Mouse (Mus musculus): Measurements from ENCODE around the gene Smu1.

The Smu1 gene

GRCm38 (mm10) chr4:40757157-40757779 lies 455 bp downstream of the Smu1 start:
- DNase-seq, result no peak

GRCm38 (mm10) chr4:40735351-40735750 lies 22.4 kb downstream of the Smu1 start:
- DNase-seq, result no peak

- no peak for DNase-seq
These were observed 26.5 kb downstream of the Smu1 start for GRCm38 (mm10) chr4:40731262-40731661.

GRCm38 (mm10) chr4:40727247-40727646 lies 30.5 kb downstream of the Smu1 start:
- DNase-seq, result no peak

- DNase-seq, result no peak
These were observed 32.2 kb downstream of the Smu1 start for GRCm38 (mm10) chr4:40725554-40725953.

GRCm38 (mm10) chr4:40725141-40725540 lies 32.6 kb downstream of the Smu1 start:
- DNase-seq, result no peak

GRCm38 (mm10) chr4:40722687-40723460 lies 34.8 kb downstream of the Smu1 start:
- peak; percentile 88 for DNase-seq

GRCm38 (mm10) chr4:40722011-40722666 lies 35.6 kb downstream of the Smu1 start, which contains the start of gene Dnaja1:
Gene Dnaja1, plus strand, starts transcription at chr4:40722150.
- peak; percentile 97 for DNase-seq

GRCm38 (mm10) chr4:40720910-40721309 lies 36.8 kb downstream of the Smu1 start:
- DNase-seq, result no peak

GRCm38 (mm10) chr4:40717141-40717540 lies 40.6 kb downstream of the Smu1 start:
- no peak for DNase-seq

- no peak for DNase-seq
These were observed 53.9 kb downstream of the Smu1 start for GRCm38 (mm10) chr4:40703710-40704275.

GRCm38 (mm10) chr4:40702797-40703709 lies 54.7 kb downstream of the Smu1 start, which contains the start of gene Aptx:
Gene Aptx, minus strand, starts transcription at chr4:40703194.
- peak; percentile 95 for DNase-seq

GRCm38 (mm10) chr4:40701796-40702195 lies 55.9 kb downstream of the Smu1 start:
- no peak for DNase-seq

GRCm38 (mm10) chr4:40700216-40700615 lies 57.5 kb downstream of the Smu1 start:
- DNase-seq, result no peak

- no peak for DNase-seq
These were observed 60.7 kb downstream of the Smu1 start for GRCm38 (mm10) chr4:40697059-40697458.

GRCm38 (mm10) chr4:40691100-40691499 lies 66.6 kb downstream of the Smu1 start:
- no peak for DNase-seq

Measured in right cerebral cortex, postnatal 25 days (tissue).